Comparison of ENCODE assay signal across 10 mouse cellular contexts in genomic region chr7:126696886-126697285, GRCm38 (mm10). TPM values are rescaled to one million over a fixed set of nuclear protein-coding genes. Genes with fewer than 3 reads are reported as not detected.
DNase-seq lines count a peak whose midpoint lies in the region; ATAC-seq and TF ChIP-seq lines count a peak whose summit lies in the region.
"Had no signal": no experiment of that assay in that cellular context is flagged by ENCODE, and none has a peak within 500 bp of the region (broad histone marks: within the 10 kb centered on the region; RNA-seq: fewer than 3 reads in every experiment).

No protein-coding gene starts in this region.

- TF ChIP-seq POLR2A in thymus, adult 2 months (IDR thresholded peaks at IDR 0.05; ENCODE audit: control insufficient read depth, extremely low read depth, insufficient read depth, low read length, poor library complexity), result no peak

- no peak for TF ChIP-seq CTCF in thymus, adult 2 months (IDR thresholded peaks at IDR 0.05; ENCODE audit: borderline replicate concordance, control insufficient read depth, extremely low read depth, insufficient read depth, low read length, poor library complexity)

- H3K9me3 ChIP-seq in heart, embryonic 14.5 days (ENCODE audit: control insufficient read depth, low read length), result no peaks in the 10 kb centered on the region
- no peaks in the 10 kb centered on the region for H3K9me3 ChIP-seq in ES-E14 (ENCODE audit: control insufficient read depth, insufficient read depth, low read depth, low read length)
- H3K9me3 ChIP-seq in hindbrain, embryonic 11.5 days (ENCODE audit: control insufficient read depth, low read length), result no peaks in the 10 kb centered on the region
- H3K9me3 ChIP-seq in midbrain, embryonic 10.5 days (replicated peaks), result no peaks in the 10 kb centered on the region

- peaks cover 9% of the 10 kb centered on the region for H3K36me3 ChIP-seq in heart, embryonic 14.5 days (ENCODE audit: control insufficient read depth, insufficient read depth, low read length)
- peaks cover 19% of the 10 kb centered on the region for H3K36me3 ChIP-seq in ES-E14 (ENCODE audit: control insufficient read depth, insufficient read depth, low read length, poor library complexity, severe bottlenecking)
- no peaks in the 10 kb centered on the region for H3K36me3 ChIP-seq in hindbrain, embryonic 11.5 days (ENCODE audit: control insufficient read depth, insufficient read depth, low read length)
- H3K36me3 ChIP-seq in midbrain, embryonic 10.5 days, result peaks cover 42% of the 10 kb centered on the region
- H3K36me3 ChIP-seq in thymus, adult 2 months (ENCODE audit: control insufficient read depth, insufficient read depth, low read length), result peaks cover 30% of the 10 kb centered on the region

- whole genome bisulfite sequencing in heart, embryonic 14.5 days, result 75% methylated on average over 3 of the region's 3 CpGs
- WGBS in hindbrain, embryonic 11.5 days, result 70% methylated on average over 3 of the region's 3 CpGs
- 87% methylated on average over 3 of the region's 3 CpGs for WGBS in midbrain, embryonic 10.5 days
- 68% methylated on average over 3 of the region's 3 CpGs for WGBS in thymus, adult 2 months

- H3K9ac ChIP-seq in heart, embryonic 14.5 days (ENCODE audit: low read length), result peak overlapping the region; percentile 83
- H3K9ac ChIP-seq in ES-E14 (ENCODE audit: insufficient read depth, low read depth, low read length, poor library complexity, severe bottlenecking), result peak overlapping the region; percentile 95
- peak overlapping the region; percentile 77; the same call in 1 of the 2 replicates for H3K9ac ChIP-seq in hindbrain, embryonic 11.5 days (ENCODE audit: low read depth, low read length)

- intact Hi-C loops in heart, postnatal 14 days (cut with DNase I), result loop anchor here (5.0 kb wide), 1 partner anchor 210 kb away; the partner anchor contains the start of gene Tufm

- H3K4me2 ChIP-seq in heart, embryonic 14.5 days (ENCODE audit: low read length), result peak overlapping the region; percentile 87
- peak overlapping the region; percentile 87 for H3K4me2 ChIP-seq in hindbrain, embryonic 11.5 days (replicated peaks; ENCODE audit: low read depth, low read length)

- no peak for DNase-seq in heart, postnatal 14 days
- DNase-seq in ES-E14 (ENCODE audit: low read depth, low spot score), result no peak
- no peak for DNase-seq in hindbrain, embryonic 11.5 days (ENCODE audit: low spot score)
- no peak for DNase-seq in midbrain, embryonic 10.5 days (ENCODE audit: low spot score)
- DNase-seq in thymus, adult 2 months, result no peak
- DNase-seq in cerebellum, adult 18-20 months, result no peak
- DNase-seq in adrenal gland, adult (ENCODE audit: inconsistent age in 2 of 2, low spot score in 1 of 2), result no peak
- DNase-seq: lung, postnatal 14 days had no signal

- H3K27me3 ChIP-seq in heart, embryonic 14.5 days (ENCODE audit: control insufficient read depth, insufficient read depth, low read length), result 0 out of 2 replicates have a peak, but pooled peaks cover 3% of the 10 kb centered on the region
- H3K27me3 ChIP-seq in hindbrain, embryonic 11.5 days (ENCODE audit: control insufficient read depth, insufficient read depth, low read length), result no peaks in the 10 kb centered on the region
- peaks cover 6% of the 10 kb centered on the region for H3K27me3 ChIP-seq in midbrain, embryonic 10.5 days (ENCODE audit: low read depth, poor library complexity, severe bottlenecking)
- no peaks in the 10 kb centered on the region for H3K27me3 ChIP-seq in thymus, adult 2 months (ENCODE audit: control insufficient read depth, insufficient read depth, low read length)
- H3K27me3 ChIP-seq: Patski had no signal

- no peak for ATAC-seq in heart, embryonic 14.5 days (ENCODE audit: insufficient number of reproducible peaks, insufficient read depth, low FRiP score, low read depth)
- no peak for ATAC-seq in hindbrain, embryonic 11.5 days (ENCODE audit: low FRiP score)
- ATAC-seq: Patski had no signal

- H3K27ac ChIP-seq in heart, embryonic 14.5 days (replicated peaks in 1 of 2; ENCODE audit: control insufficient read depth in 1 of 2, insufficient read depth in 1 of 2, low read depth in 2 of 2, low read length in 2 of 2), result no peak overlapping the region
- no peak overlapping the region for H3K27ac ChIP-seq in ES-E14 (ENCODE audit: insufficient read depth, low read depth, low read length, poor library complexity, severe bottlenecking)
- H3K27ac ChIP-seq in hindbrain, embryonic 11.5 days (ENCODE audit: low read depth, low read length), result no peak overlapping the region
- peak overlapping the region; percentile 96; the same call in 1 of the 2 replicates for H3K27ac ChIP-seq in midbrain, embryonic 10.5 days (replicated peaks)
- no peak overlapping the region for H3K27ac ChIP-seq in thymus, adult 2 months (ENCODE audit: control insufficient read depth, insufficient read depth, low read length)

- H3K4me3 ChIP-seq in heart, embryonic 14.5 days (ENCODE audit: control insufficient read depth in 1 of 2, insufficient read depth in 1 of 2, low read depth in 1 of 2, low read length in 2 of 2), result peak overlapping the region in 1 of 2 experiments; percentile 77; a peak in 2 of 4 replicates
- peak overlapping the region; percentile 95; a peak in 3 of 4 replicates for H3K4me3 ChIP-seq in ES-E14 (ENCODE audit: insufficient read depth in 1 of 2, low read depth in 1 of 2, low read length in 2 of 2, poor library complexity in 1 of 2, severe bottlenecking in 1 of 2)
- peak overlapping the region; percentile 83 for H3K4me3 ChIP-seq in hindbrain, embryonic 11.5 days (ENCODE audit: low read depth, low read length)
- peak overlapping the region; percentile 91 for H3K4me3 ChIP-seq in midbrain, embryonic 10.5 days
- H3K4me3 ChIP-seq in thymus, adult 2 months (ENCODE audit: control insufficient read depth, insufficient read depth, low read length), result no peak overlapping the region

- H3K4me1 ChIP-seq in heart, embryonic 14.5 days (ENCODE audit: control insufficient read depth in 2 of 2, insufficient read depth in 2 of 2, low read length in 2 of 2), result peaks cover 10 to 15% of the 10 kb centered on the region in 2 experiments
- H3K4me1 ChIP-seq in ES-E14 (ENCODE audit: control insufficient read depth in 2 of 2, insufficient read depth in 2 of 2, low read length in 2 of 2, poor library complexity in 1 of 2), result peaks cover 3 to 18% of the 10 kb centered on the region in 2 experiments; a peak in 2 of 4 replicates
- H3K4me1 ChIP-seq in hindbrain, embryonic 11.5 days (replicated peaks; ENCODE audit: control insufficient read depth, insufficient read depth, low read length), result peaks cover 15% of the 10 kb centered on the region
- peaks cover 53% of the 10 kb centered on the region for H3K4me1 ChIP-seq in midbrain, embryonic 10.5 days
- peaks cover 33% of the 10 kb centered on the region for H3K4me1 ChIP-seq in thymus, adult 2 months (replicated peaks; ENCODE audit: control insufficient read depth, insufficient read depth, low read length)

- in situ Hi-C loops in ES-E14 (cut with MboI; ENCODE audit: low sequenced_read_pairs in 2 of 2, unreplicated experiment in 2 of 2), result no loop called here

TF ChIP-seq in ES-E14, 5 proteins besides CTCF, POLR2A, EP300 and RAD21:
- TF ChIP-seq CHD2 (IDR thresholded peaks at IDR 0.05; ENCODE audit: low read depth, low read length) (no peak), ZNF384 (IDR thresholded peaks at IDR 0.05; ENCODE audit: low read depth, low read length) (no peak), HCFC1 (IDR thresholded peaks at IDR 0.05; ENCODE audit: borderline replicate concordance, insufficient read depth, low read length) (no peak), ZC3H11A (IDR thresholded peaks at IDR 0.05; ENCODE audit: borderline replicate concordance, low read depth, low read length) (no peak), MAFK (IDR thresholded peaks at IDR 0.05; ENCODE audit: insufficient read depth, low read depth, low read length) (no peak)
TF ChIP-seq in ES-E14: peak in this region for 0.

RNA-seq across cellular contexts. Expression of gene Slx1b, which starts 1.3 kb away (rescaled TPM):
- polyA plus RNA-seq in heart, embryonic 14.5 days (2014; fragmentation: Nextera tagmentation; extraction: Ambion mirVana), result 4.6 and 5.5 TPM in 2 replicates
- total RNA-seq in heart, postnatal 14 days (2021), result 1 to 10 TPM; 5.7 to 7.7 TPM
- total RNA-seq in ES-E14 (2012; rRNA removed), result 22.3 and 27.7 TPM in 2 replicates
- polyA plus RNA-seq in hindbrain, embryonic 11.5 days (2014; fragmentation: Nextera tagmentation; extraction: Ambion mirVana), result 9.8 and 10.7 TPM in 2 replicates
- 14.1 and 15.5 TPM in 2 replicates for polyA plus RNA-seq in midbrain, embryonic 10.5 days (2016; fragmentation: Nextera tagmentation; extraction: Ambion mirVana)
- polyA plus RNA-seq in thymus, adult 2 months (2012; rRNA removed), result 34.6 and 36.7 TPM in 2 replicates

RNA-seq across cellular contexts. Expression of gene Bola2, which starts 1.7 kb away (rescaled TPM):
- polyA plus RNA-seq in heart, embryonic 14.5 days (2014; fragmentation: Nextera tagmentation; extraction: Ambion mirVana), result 91.7 and 102 TPM in 2 replicates
- 10 to 100 TPM; 49.2 to 51.2 TPM for total RNA-seq in heart, postnatal 14 days (2021)
- total RNA-seq in ES-E14 (2012; rRNA removed), result 187 and 246 TPM in 2 replicates
- 164 and 176 TPM in 2 replicates for polyA plus RNA-seq in hindbrain, embryonic 11.5 days (2014; fragmentation: Nextera tagmentation; extraction: Ambion mirVana)
- 186 and 216 TPM in 2 replicates for polyA plus RNA-seq in midbrain, embryonic 10.5 days (2016; fragmentation: Nextera tagmentation; extraction: Ambion mirVana)
- 45.6 and 51.3 TPM in 2 replicates for polyA plus RNA-seq in thymus, adult 2 months (2012; rRNA removed)

RNA-seq across cellular contexts. Expression of gene Coro1a, which starts 10.7 kb away (rescaled TPM):
- 10.2 and 13.7 TPM in 2 replicates for polyA plus RNA-seq in heart, embryonic 14.5 days (2014; fragmentation: Nextera tagmentation; extraction: Ambion mirVana)
- total RNA-seq in heart, postnatal 14 days (2021), result 10 to 100 TPM in 1 of 2 experiments, 1 to 10 TPM in 1; 8.8 to 28.1 TPM
- total RNA-seq in ES-E14 (2012; rRNA removed), result 4.1 and 10.3 TPM in 2 replicates
- 45.3 and 47.8 TPM in 2 replicates for polyA plus RNA-seq in hindbrain, embryonic 11.5 days (2014; fragmentation: Nextera tagmentation; extraction: Ambion mirVana)
- 42.7 and 50.1 TPM in 2 replicates for polyA plus RNA-seq in midbrain, embryonic 10.5 days (2016; fragmentation: Nextera tagmentation; extraction: Ambion mirVana)
- polyA plus RNA-seq in thymus, adult 2 months (2012; rRNA removed), result 2,939 and 3,162 TPM in 2 replicates

RNA-seq across cellular contexts. Expression of gene Sult1a1, which starts 20.7 kb away (rescaled TPM):
- 12.3 and 13.5 TPM in 2 replicates for polyA plus RNA-seq in heart, embryonic 14.5 days (2014; fragmentation: Nextera tagmentation; extraction: Ambion mirVana)
- total RNA-seq in heart, postnatal 14 days (2021), result 10 to 100 TPM; 38.6 to 43.2 TPM
- 0.22 TPM in 1 of 2 replicates, not detected in the other for total RNA-seq in ES-E14 (2012; rRNA removed)
- 0.25 and 0.52 TPM in 2 replicates for polyA plus RNA-seq in hindbrain, embryonic 11.5 days (2014; fragmentation: Nextera tagmentation; extraction: Ambion mirVana)
- polyA plus RNA-seq in midbrain, embryonic 10.5 days (2016; fragmentation: Nextera tagmentation; extraction: Ambion mirVana), result 0.29 TPM in 1 of 2 replicates, not detected in the other
- 8.6 and 14.8 TPM in 2 replicates for polyA plus RNA-seq in thymus, adult 2 months (2012; rRNA removed)

RNA-seq across cellular contexts. Expression of gene Sgf29, which starts 47.8 kb away (rescaled TPM):
- 22.4 and 30.2 TPM in 2 replicates for polyA plus RNA-seq in heart, embryonic 14.5 days (2014; fragmentation: Nextera tagmentation; extraction: Ambion mirVana)
- total RNA-seq in heart, postnatal 14 days (2021), result 10 to 100 TPM; 24.6 to 28.6 TPM
- total RNA-seq in ES-E14 (2012; rRNA removed), result 35.8 and 55.3 TPM in 2 replicates
- polyA plus RNA-seq in hindbrain, embryonic 11.5 days (2014; fragmentation: Nextera tagmentation; extraction: Ambion mirVana), result 44.8 and 49.3 TPM in 2 replicates
- polyA plus RNA-seq in midbrain, embryonic 10.5 days (2016; fragmentation: Nextera tagmentation; extraction: Ambion mirVana), result 61.9 and 63.5 TPM in 2 replicates
- 72.9 and 99.6 TPM in 2 replicates for polyA plus RNA-seq in thymus, adult 2 months (2012; rRNA removed)

Comparison
In these comparisons a context has a peak if more than half of its experiments do, and no peak if none do; other contexts are left out.
1. RNA of gene Coro1a, which starts 10.7 kb away (polyA plus RNA-seq): 2,939 to 3,162 TPM in thymus, adult 2 months; 45.3 to 47.8 TPM in hindbrain, embryonic 11.5 days, 42.7 to 50.1 TPM in midbrain, embryonic 10.5 days and 10.2 to 13.7 TPM in heart, embryonic 14.5 days; every median in the first group is over 10 times any median in the second.
2. Peak in every context shown above with its lines, with median percentiles within 50 percentile points of each other: H3K9ac ChIP-seq.